Mouse (Mus musculus): ENCODE measurements around the gene Ghdc. TPM values are rescaled to one million over a fixed set of nuclear protein-coding genes. Genes with fewer than 3 reads are reported as not detected.

Ghdc gene
- 5.7 and 7.1 TPM in 2 replicates for total RNA-seq (2012; rRNA removed)
- polyA plus RNA-seq (2012; ENCODE audit: insufficient read depth in 1 of 2, insufficient read length in 2 of 2, low read depth in 1 of 2, low replicate concordance in 2 of 2, missing spikeins in 1 of 2) = 1 to 10 TPM in 1 of 2 experiments, not detected in 1; 9.2 TPM

GRCm38 (mm10) chr11:100770646-100771408, at the start of gene Ghdc:
Gene Ghdc, minus strand, starts transcription at chr11:100770957.
- Histone ChIP-seq H3K36me3 (ENCODE audit: control insufficient read depth in 1 of 2, insufficient read depth in 2 of 2, low read length in 2 of 2) (no peaks in the 10 kb centered on the region), H3K4me1 (ENCODE audit: control insufficient read depth in 1 of 2, insufficient read depth in 2 of 2, low read length in 2 of 2) (peaks cover 0 to 5% of the 10 kb centered on the region in 2 experiments; a peak in 2 of 4 replicates), H3K27ac (ENCODE audit: control insufficient read depth, low read depth, low read length) (peak within 1 kb of the TSS; percentile 43), H3K4me3 (ENCODE audit: control insufficient read depth in 1 of 2, insufficient read depth in 1 of 2, low read depth in 2 of 2, low read length in 2 of 2) (peak within 1 kb of the TSS; percentile 76 to 98), H3K9ac (ENCODE audit: control insufficient read depth, low read depth, low read length, poor library complexity, severe bottlenecking) (peak within 1 kb of the TSS; percentile 75), H3K9me3 (replicated peaks; ENCODE audit: insufficient read depth, low read length) (no peaks in the 10 kb centered on the region), H3K27me3 (ENCODE audit: control insufficient read depth in 1 of 2, insufficient read depth in 2 of 2, low read length in 2 of 2) (no peaks in the 10 kb centered on the region), H3K79me2 (ENCODE audit: control insufficient read depth, insufficient read depth, low read length, poor library complexity) (no peaks in the 10 kb centered on the region; the same call in 1 of the 2 replicates)
- DNase-seq (ENCODE audit: low read depth, low spot score) = peak; percentile 95
- TF ChIP-seq CTCF (IDR thresholded peaks at IDR 0.05 in 2 of 3, conservative IDR thresholded peaks at IDR 0.05 in 1 of 3; ENCODE audit: control insufficient read depth in 1 of 3, insufficient read depth in 1 of 3, low read depth in 2 of 3, low read length in 3 of 3, poor library complexity in 1 of 3, severe bottlenecking in 1 of 3) = no peak
- no peak for TF ChIP-seq ZKSCAN1 (IDR thresholded peaks at IDR 0.05; ENCODE audit: low read depth, low read length)
- peak in 1 of 2 experiments; percentile 69; a peak in 2 of 4 replicates for TF ChIP-seq POLR2A (IDR thresholded peaks at IDR 0.05; ENCODE audit: control insufficient read depth in 1 of 2, insufficient read depth in 1 of 2, low read depth in 1 of 2, low read length in 2 of 2, poor library complexity in 1 of 2)
- peak; percentile 90 for TF ChIP-seq MAZ (IDR thresholded peaks at IDR 0.05; ENCODE audit: low read depth, low read length)
- TF ChIP-seq RCOR1 (IDR thresholded peaks at IDR 0.05; ENCODE audit: low read depth, low read length) = no peak
- no peak for TF ChIP-seq UBTF (IDR thresholded peaks at IDR 0.05; ENCODE audit: borderline replicate concordance, insufficient read depth, low read depth, low read length)
- TF ChIP-seq E2F4 (IDR thresholded peaks at IDR 0.05; ENCODE audit: borderline replicate concordance, low read depth, low read length) = no peak
- TF ChIP-seq MYB (IDR thresholded peaks at IDR 0.05; ENCODE audit: low read depth, low read length) = no peak
- TF ChIP-seq NELFE (IDR thresholded peaks at IDR 0.05; ENCODE audit: low read depth, low read length) = peak; percentile 34; the same call in 1 of the 2 replicates
- no peak for TF ChIP-seq ZNF384 (IDR thresholded peaks at IDR 0.05; ENCODE audit: low read depth, low read length)
- TF ChIP-seq MEF2A (IDR thresholded peaks at IDR 0.05; ENCODE audit: extremely low read depth, insufficient replicate concordance, low read depth, low read length, poor library complexity, severe bottlenecking) = no peak
- TF ChIP-seq MXI1 (IDR thresholded peaks at IDR 0.05; ENCODE audit: low read depth, low read length) = peak; percentile 77
- no peak; the same call in 1 of the 2 replicates for TF ChIP-seq KAT2A (conservative IDR thresholded peaks at IDR 0.05; ENCODE audit: low read depth, low read length)
- no peak for TF ChIP-seq BHLHE40 (IDR thresholded peaks at IDR 0.05; ENCODE audit: borderline replicate concordance, low read depth, low read length)
- TF ChIP-seq TBP (IDR thresholded peaks at IDR 0.05; ENCODE audit: low read depth, low read length) = no peak
- no peak for TF ChIP-seq ETS1 (IDR thresholded peaks at IDR 0.05; ENCODE audit: low read depth, low read length)
- no peak for TF ChIP-seq USF1 (IDR thresholded peaks at IDR 0.05; ENCODE audit: low read depth, low read length)
- TF ChIP-seq MAX (IDR thresholded peaks at IDR 0.05; ENCODE audit: low read length) = no peak
- peak; percentile 89 for TF ChIP-seq HCFC1 (IDR thresholded peaks at IDR 0.05; ENCODE audit: low read depth, low read length)
- no peak for TF ChIP-seq POLR2AphosphoS5 (IDR thresholded peaks at IDR 0.05; ENCODE audit: borderline replicate concordance, low read depth, low read length)
- TF ChIP-seq TCF12 (IDR thresholded peaks at IDR 0.05; ENCODE audit: low read depth, low read length) = 0 out of 2 replicates have a peak, but pooled peaks have one; percentile 9
- TF ChIP-seq GABPA (IDR thresholded peaks at IDR 0.05; ENCODE audit: low read depth, low read length) = no peak
- no peak for TF ChIP-seq JUND (IDR thresholded peaks at IDR 0.05; ENCODE audit: low read depth, low read length)
- TF ChIP-seq RAD21 (IDR thresholded peaks at IDR 0.05; ENCODE audit: low read depth, low read length) = no peak
- TF ChIP-seq GATA1 (IDR thresholded peaks at IDR 0.05; ENCODE audit: low read depth, low read length) = no peak
- no peak for TF ChIP-seq TAL1 (IDR thresholded peaks at IDR 0.05; ENCODE audit: low read length)
- no peak for TF ChIP-seq SMC3 (IDR thresholded peaks at IDR 0.05; ENCODE audit: low read depth, low read length)
- TF ChIP-seq POLR2AphosphoS2 (IDR thresholded peaks at IDR 0.05; ENCODE audit: low read length) = no peak
- TF ChIP-seq CHD1 (IDR thresholded peaks at IDR 0.05; ENCODE audit: low read depth, low read length) = no peak
- no peak for TF ChIP-seq NRF1 (IDR thresholded peaks at IDR 0.05; ENCODE audit: insufficient read depth, low read depth, low read length, poor library complexity, severe bottlenecking)
- peak; percentile 38; the same call in 1 of the 2 replicates for TF ChIP-seq MYC (IDR thresholded peaks at IDR 0.05; ENCODE audit: low read depth, low read length)
- TF ChIP-seq MAFK (IDR thresholded peaks at IDR 0.05; ENCODE audit: borderline replicate concordance, low read depth, low read length) = no peak
- TF ChIP-seq ZC3H11A (IDR thresholded peaks at IDR 0.05; ENCODE audit: low read depth, low read length) = no peak
- TF ChIP-seq ZMIZ1 (IDR thresholded peaks at IDR 0.05; ENCODE audit: low read depth, low read length) = 0 out of 2 replicates have a peak, but pooled peaks have one; percentile 11
- TF ChIP-seq SIN3A (IDR thresholded peaks at IDR 0.05; ENCODE audit: low read length) = peak; percentile 100

All from MEL (cell line).